Mouse (Mus musculus) lung, adult 2 months (tissue): ENCODE data around the gene Gm20715. TPM values are rescaled to one million over a fixed set of nuclear protein-coding genes. Genes with fewer than 3 reads are reported as not detected.
"Not testable (repeated sequence)": the region's sequence is repeated elsewhere in the genome, so short reads cannot be mapped to it uniquely, and the experiment has no call there.

Source experiments
- DNase-seq: peaks from one replicate; pipeline ENCODE4 v3.0.0; 2022
- H3K4me1 ChIP-seq: fragments of 200-500 bp; 2 replicates; pipeline ENCODE4 v1.6.1; 2011; ENCODE audit warnings: low read length; ENCODE audit not compliant: control insufficient read depth, insufficient read depth
- H3K4me3 ChIP-seq: fragments of 200-500 bp; replicated peaks from 2 replicates; pipeline ENCODE3; 2011; ENCODE audit warnings: low read depth, mild to moderate bottlenecking, control low read depth, low read length; ENCODE audit errors: extremely low read depth
- CTCF ChIP-seq: fragments of 200-500 bp; IDR thresholded peaks from 2 replicates; pipeline ENCODE4 v1.5.1; 2011; ENCODE audit warnings: mild to moderate bottlenecking, low read length, control low read depth; ENCODE audit not compliant: insufficient read depth
- POLR2A ChIP-seq: fragments of 200-500 bp; IDR thresholded peaks from 2 replicates; pipeline ENCODE4 v1.6.1; 2011; ENCODE audit warnings: low read depth, mild to moderate bottlenecking, control low read depth, low read length, borderline replicate concordance; ENCODE audit errors: extremely low read depth
- WGBS: fragments of 180-500 bp; shearing (Covaris S2); methylation state at CpG from one replicate; pipeline ENCODE4 v1.1.7; 2018; 5-methylcytosine and 5-hydroxymethylcytosine counted together
- polyA plus RNA-seq: library from polyadenylated mRNA; depleted of rRNA; stranded (reverse); fragments of >200 nt; gene quantifications from 2 replicates; pipeline ENCODE4 v1.2.3, GENCODE M21; 2012; rRNA removed

Gm20715 gene
- polyA plus RNA-seq, 1 experiment, result not detected

DNA sequence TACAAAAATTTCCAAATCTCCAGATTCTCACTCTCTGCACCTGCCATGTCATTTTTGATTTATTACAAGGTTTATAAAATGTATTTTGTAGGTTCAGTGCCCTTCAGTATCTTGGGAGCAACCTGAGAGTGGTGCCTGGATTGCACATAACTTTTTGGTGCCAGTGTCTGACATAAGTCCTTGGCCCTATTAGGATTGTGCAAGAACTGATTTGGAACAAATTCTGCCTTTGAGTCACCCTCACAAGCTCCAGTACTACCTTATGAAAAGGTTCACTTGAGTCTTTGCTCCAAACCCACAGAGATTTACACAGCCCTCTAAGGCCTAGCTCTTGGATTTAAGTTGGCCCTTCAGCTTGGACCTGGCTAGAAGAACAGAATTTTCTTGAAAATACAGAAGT lies 56.9 kb downstream of the Gm20715 start, which contains the start of gene Olfr1346:
Olfr1346 (plus strand) TSS at position 151 of the 400 bp plus-strand sequence.
- Histone ChIP-seq H3K4me1 (no peaks in the 10 kb centered on the region), H3K4me3 (no peak within 1 kb of the TSS)
- DNase-seq, result no peak
- TF ChIP-seq CTCF, result no peak
- no peak for TF ChIP-seq POLR2A

DNA sequence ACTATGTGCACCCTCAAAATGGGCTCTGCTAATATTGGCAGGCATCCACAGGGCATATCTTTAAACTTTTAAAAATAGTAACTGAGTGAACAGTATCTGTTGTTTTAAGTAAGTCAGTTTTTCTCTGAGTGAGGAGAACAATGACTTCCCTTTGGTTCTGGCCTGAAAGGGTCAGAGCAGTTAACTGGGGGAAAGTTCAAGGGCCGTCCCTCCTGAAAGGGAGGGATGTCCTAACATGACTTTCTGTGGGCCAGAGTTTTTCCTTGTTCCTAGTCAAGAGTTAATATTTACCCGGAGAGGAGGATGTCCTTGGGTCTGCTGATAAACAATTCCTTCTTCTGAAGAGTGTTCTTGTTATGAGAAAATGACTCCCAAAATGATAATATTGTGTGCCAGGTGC lies 67.6 kb downstream of the Gm20715 start:
- whole genome bisulfite sequencing, result 60% methylated on average over 2 of the region's 2 CpGs
- DNase-seq, H3K4me1 ChIP-seq, H3K4me3 ChIP-seq: not testable (repeated sequence)

DNA sequence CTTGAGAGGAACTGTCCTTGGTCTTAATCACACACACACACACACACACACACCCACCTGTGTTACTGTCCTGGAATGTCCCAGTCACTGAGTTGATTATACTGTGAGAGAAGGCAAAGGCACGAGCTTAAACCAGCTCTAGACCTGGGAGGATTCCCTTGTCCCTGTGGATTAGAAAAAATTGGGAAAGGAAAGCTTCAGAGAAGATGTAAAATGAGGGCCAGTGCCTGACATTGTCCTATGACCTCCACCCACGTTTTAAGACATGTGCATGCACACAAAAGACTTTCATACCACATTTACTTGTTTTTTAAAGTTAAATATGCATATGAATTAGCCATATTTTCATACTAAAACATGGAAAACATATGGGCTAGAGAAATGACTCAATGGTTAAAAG lies 76.8 kb downstream of the Gm20715 start, which contains the start of gene Olfr5:
Olfr5 (minus strand) TSS at position 101 of the 400 bp plus-strand sequence.
- no peaks in the 10 kb centered on the region for H3K4me1 ChIP-seq
- 13% methylated on average over 2 of the region's 2 CpGs for WGBS
- DNase-seq, result no peak
- TF ChIP-seq CTCF (no peak), POLR2A (no peak)
- H3K4me3 ChIP-seq, result no peak within 1 kb of the TSS

Other genes with a start within 250 kb of the Gm20715 start
- gene Zfp444, start 238.1 kb upstream of the Gm20715 start, polyA plus RNA-seq, result 35.2 and 36.7 TPM in 2 replicates
- not detected in 2 replicates for gene Galp, start 213.2 kb upstream of the Gm20715 start, polyA plus RNA-seq
- not detected in 2 replicates for gene Zscan5b, start 188.0 kb upstream of the Gm20715 start, polyA plus RNA-seq
- gene Epp13, start 157.6 kb upstream of the Gm20715 start, polyA plus RNA-seq, result not detected in 2 replicates
- gene Zfp667, start 123.7 kb upstream of the Gm20715 start, polyA plus RNA-seq, result 0.45 and 1.1 TPM in 2 replicates
- gene Zfp583, start 79.0 kb upstream of the Gm20715 start, polyA plus RNA-seq, result 0.42 and 0.76 TPM in 2 replicates
- gene Gm3854, start 66.5 kb upstream of the Gm20715 start, polyA plus RNA-seq, result 0.07 and 0.21 TPM in 2 replicates
- gene Zfp78, start 47.0 kb upstream of the Gm20715 start, polyA plus RNA-seq, result 0.35 and 0.59 TPM in 2 replicates
- 2.0 and 3.9 TPM in 2 replicates for gene Zfp28, start 27.0 kb upstream of the Gm20715 start, polyA plus RNA-seq
- gene Smim17, start 11.6 kb upstream of the Gm20715 start, polyA plus RNA-seq, result not detected in 2 replicates
- gene Olfr1344, start 28.4 kb downstream of the Gm20715 start, polyA plus RNA-seq, result not detected in 2 replicates
- not detected in 2 replicates for gene Olfr1336, start 45.9 kb downstream of the Gm20715 start, polyA plus RNA-seq
- gene Olfr1346, start 56.8 kb downstream of the Gm20715 start, polyA plus RNA-seq, result not detected in 2 replicates
- gene Olfr5, start 76.7 kb downstream of the Gm20715 start, polyA plus RNA-seq, result not detected in 2 replicates
- not detected in 2 replicates for gene Olfr1347, start 89.5 kb downstream of the Gm20715 start, polyA plus RNA-seq
- gene Olfr1348, start 98.5 kb downstream of the Gm20715 start, polyA plus RNA-seq, result not detected in 2 replicates
- not detected in 2 replicates for gene Olfr1349, start 112.7 kb downstream of the Gm20715 start, polyA plus RNA-seq
- gene Olfr1350, start 154.6 kb downstream of the Gm20715 start, polyA plus RNA-seq, result not detected in 2 replicates